Mouse (Mus musculus): ENCODE measurements around the gene Chl1. TPM values are rescaled to one million over a fixed set of nuclear protein-coding genes. Genes with fewer than 3 reads are reported as not detected.

Gene Chl1
- polyA plus RNA-seq, 1 experiment from 2014 or later = 52.5 TPM

DNA sequence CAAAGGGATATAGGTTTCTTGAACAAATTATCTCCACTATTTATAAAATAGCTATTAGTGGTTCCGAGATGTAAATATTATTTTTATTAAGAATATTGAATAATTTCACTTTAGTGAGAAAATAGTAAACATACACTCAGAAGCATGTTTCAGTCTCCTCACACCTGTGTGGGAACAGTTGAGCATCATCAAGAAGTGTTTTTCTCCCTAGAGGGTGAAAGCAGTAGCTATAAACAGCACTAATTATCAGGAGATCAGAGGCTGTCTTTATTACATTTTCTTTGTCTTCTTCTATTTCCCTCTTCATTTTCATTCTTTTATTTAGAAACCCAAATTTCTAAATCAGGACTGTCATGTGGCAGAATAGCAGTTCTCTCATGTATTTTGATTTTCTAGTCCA, 166.7 kb downstream of the Chl1 start:
- no peak overlapping the region for H3K9ac ChIP-seq
- no peak overlapping the region for H3K4me2 ChIP-seq
- no peaks in the 10 kb centered on the region; the same call in 1 of the 2 replicates for H3K4me1 ChIP-seq (replicated peaks)
- no peak overlapping the region for H3K27ac ChIP-seq (replicated peaks)
- no peak overlapping the region for H3K4me3 ChIP-seq
- no peak for ATAC-seq (ENCODE audit: low read depth)
- H3K9me3 ChIP-seq = no peaks in the 10 kb centered on the region
- 96% methylated on average over 1 of the region's 1 CpGs for WGBS
- H3K36me3 ChIP-seq = 0 out of 2 replicates have a peak, but pooled peaks cover 3% of the 10 kb centered on the region
- no peaks in the 10 kb centered on the region for H3K27me3 ChIP-seq

DNA sequence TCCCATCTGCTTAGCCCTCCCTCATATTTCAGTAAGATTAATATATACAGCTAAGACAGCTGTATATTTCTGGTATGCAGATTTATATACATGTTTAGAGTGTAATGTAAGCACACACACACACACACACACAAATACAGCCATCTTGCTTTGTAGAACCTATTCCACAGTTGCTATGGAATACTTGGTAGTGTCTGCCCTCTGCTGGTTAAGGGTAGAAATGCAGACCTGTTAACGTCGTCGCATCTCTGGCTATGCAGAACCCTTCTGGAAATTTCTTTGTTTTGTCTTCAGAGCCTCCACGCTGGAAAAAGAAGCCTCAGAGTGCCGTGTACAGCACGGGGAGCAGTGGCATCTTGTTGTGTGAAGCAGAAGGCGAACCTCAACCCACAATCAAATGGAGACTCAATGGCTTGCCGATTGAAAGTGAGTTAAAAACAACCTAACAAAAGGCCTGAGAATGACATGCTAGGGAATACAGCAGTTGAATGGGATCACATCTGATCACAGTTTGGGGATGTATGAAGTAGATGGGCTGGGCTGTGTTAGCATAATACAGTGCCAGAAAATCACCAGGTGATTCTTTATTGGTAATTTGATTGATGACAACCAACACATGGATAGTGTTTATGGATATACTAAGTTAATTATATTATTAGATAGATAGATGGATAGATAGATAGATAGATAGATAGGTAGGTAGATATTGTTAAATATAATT, 172.6 kb downstream of the Chl1 start:
- no peak overlapping the region for H3K4me3 ChIP-seq
- 17% methylated on average over 8 of the region's 8 CpGs for WGBS
- H3K4me1 ChIP-seq (replicated peaks) = no peaks in the 10 kb centered on the region
- ATAC-seq (ENCODE audit: low read depth) = peak; percentile 85
- no peaks in the 10 kb centered on the region for H3K27me3 ChIP-seq
- H3K9ac ChIP-seq = no peak overlapping the region
- H3K27ac ChIP-seq (replicated peaks) = 0 out of 2 replicates have a peak overlapping the region, but pooled peaks have one; percentile 56
- no peaks in the 10 kb centered on the region for H3K9me3 ChIP-seq
- H3K36me3 ChIP-seq = 0 out of 2 replicates have a peak, but pooled peaks cover 3% of the 10 kb centered on the region
- no peak overlapping the region for H3K4me2 ChIP-seq

DNA sequence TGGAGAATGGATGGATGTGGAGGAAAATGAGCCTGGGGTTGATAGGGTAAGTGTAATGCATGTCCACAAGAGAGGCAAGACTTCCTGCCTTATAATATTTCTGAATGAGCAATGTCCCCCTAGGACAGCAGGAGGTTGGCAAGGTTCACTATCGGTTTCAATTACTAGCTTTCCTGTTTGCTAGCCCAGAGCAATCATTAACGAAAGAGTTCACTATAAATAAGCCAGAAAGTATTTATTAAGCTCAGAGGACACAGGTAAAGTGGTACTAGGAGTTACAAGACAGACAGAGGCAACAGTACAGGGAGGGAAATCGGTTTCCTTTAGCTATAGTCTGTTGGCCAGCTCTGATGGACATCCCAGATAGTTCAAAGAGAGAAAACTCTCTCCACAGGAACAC, 182.1 kb downstream of the Chl1 start:
- no peaks in the 10 kb centered on the region for H3K4me1 ChIP-seq (replicated peaks)
- no peak overlapping the region for H3K9ac ChIP-seq
- H3K27me3 ChIP-seq = no peaks in the 10 kb centered on the region
- ATAC-seq (ENCODE audit: low read depth) = no peak
- 77% methylated on average over 3 of the region's 3 CpGs for WGBS
- no peak overlapping the region for H3K4me3 ChIP-seq
- no peaks in the 10 kb centered on the region for H3K9me3 ChIP-seq
- H3K36me3 ChIP-seq = peaks cover 26% of the 10 kb centered on the region
- H3K27ac ChIP-seq (replicated peaks) = no peak overlapping the region
- H3K4me2 ChIP-seq = no peak overlapping the region

DNA sequence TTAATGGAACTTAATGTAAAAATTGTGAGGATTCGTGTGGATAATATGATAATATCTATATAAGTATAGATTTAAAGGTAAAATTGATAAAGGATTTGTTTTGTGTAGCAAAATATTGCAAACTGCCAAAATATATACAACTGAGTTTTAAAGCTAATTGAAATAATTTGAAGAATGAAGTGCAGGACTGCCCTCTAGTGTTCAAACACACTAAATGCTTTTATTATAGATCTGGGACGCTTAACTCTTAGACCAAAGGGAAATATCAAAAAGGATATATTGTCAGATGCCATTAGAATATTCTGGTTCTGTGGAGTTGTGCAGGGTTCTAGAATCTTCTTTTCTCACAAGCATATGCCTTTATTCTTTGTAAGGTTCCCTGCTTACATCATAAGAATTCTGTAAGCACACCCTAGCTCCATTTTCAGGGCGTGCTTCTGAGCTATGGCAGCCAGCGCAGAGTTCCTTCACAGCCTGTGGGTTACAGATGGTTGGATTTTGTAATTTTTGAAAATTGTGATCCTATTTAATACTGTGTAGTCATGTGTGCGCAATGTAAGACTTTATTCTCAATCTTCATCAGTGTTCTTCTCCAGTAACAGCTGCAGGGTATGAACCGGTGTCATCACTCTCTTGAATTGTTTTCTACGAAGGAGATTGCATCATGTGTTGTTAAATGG, 187.1 kb downstream of the Chl1 start:
- 0 out of 2 replicates have a peak, but pooled peaks have one; percentile 32 for ATAC-seq (ENCODE audit: low read depth)
- no peaks in the 10 kb centered on the region for H3K4me1 ChIP-seq (replicated peaks)
- 61% methylated on average over 7 of the region's 7 CpGs for WGBS
- no peak overlapping the region for H3K4me3 ChIP-seq
- no peaks in the 10 kb centered on the region for H3K9me3 ChIP-seq
- no peak overlapping the region for H3K4me2 ChIP-seq
- no peak overlapping the region for H3K27ac ChIP-seq (replicated peaks)
- peaks cover 27% of the 10 kb centered on the region for H3K36me3 ChIP-seq
- no peak overlapping the region for H3K9ac ChIP-seq
- no peaks in the 10 kb centered on the region for H3K27me3 ChIP-seq

DNA sequence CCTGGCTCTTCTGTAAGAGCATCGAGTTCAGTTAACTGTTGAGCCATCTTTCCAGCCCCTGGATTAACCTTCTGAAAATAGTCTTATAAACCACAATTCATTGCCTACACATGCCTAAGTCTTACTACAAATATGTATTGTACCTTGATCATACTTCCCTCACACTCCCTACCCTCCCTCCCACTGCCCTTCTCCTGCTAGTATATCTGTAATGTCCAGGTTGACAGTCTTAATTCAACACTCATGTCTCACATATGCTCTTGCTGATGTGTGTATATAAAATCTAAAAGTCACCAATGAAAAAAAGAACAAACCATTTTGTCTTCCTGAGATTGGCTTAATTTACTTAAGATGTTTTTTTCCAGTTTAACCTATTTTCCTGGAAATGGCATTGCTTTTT, 189.1 kb downstream of the Chl1 start:
- Histone ChIP-seq H3K4me2 (no peak overlapping the region), H3K4me1 (replicated peaks) (no peaks in the 10 kb centered on the region), H3K27me3 (no peaks in the 10 kb centered on the region), H3K36me3 (peaks cover 11% of the 10 kb centered on the region), H3K27ac (replicated peaks) (no peak overlapping the region), H3K4me3 (no peak overlapping the region), H3K9me3 (no peaks in the 10 kb centered on the region), H3K9ac (no peak overlapping the region)
- WGBS = 84% methylated on average over 1 of the region's 1 CpGs
- ATAC-seq (ENCODE audit: low read depth) = no peak

DNA sequence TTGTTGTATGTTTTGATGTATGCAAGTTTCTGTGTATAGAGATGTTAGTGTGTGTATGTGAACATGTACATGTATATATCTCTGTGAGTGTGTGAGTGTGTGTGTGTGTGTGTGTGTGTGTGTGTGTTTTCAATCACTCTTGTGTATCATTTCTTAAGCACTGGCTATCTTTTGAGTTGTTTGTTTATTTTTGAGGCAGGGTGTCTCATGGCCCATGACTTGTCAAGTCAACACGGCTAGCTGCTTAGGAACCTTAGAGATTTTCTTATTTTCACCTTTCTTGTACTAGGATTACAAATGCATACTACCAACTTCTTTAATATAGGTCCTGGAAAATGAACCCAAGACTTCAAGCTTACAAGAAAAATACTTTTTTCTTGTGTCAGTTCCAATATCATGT, 189.5 kb downstream of the Chl1 start:
- Histone ChIP-seq H3K27ac (replicated peaks) (no peak overlapping the region), H3K9me3 (no peaks in the 10 kb centered on the region), H3K9ac (no peak overlapping the region), H3K4me2 (no peak overlapping the region), H3K36me3 (peaks cover 10% of the 10 kb centered on the region; the same call in 1 of the 2 replicates), H3K4me1 (replicated peaks) (no peaks in the 10 kb centered on the region), H3K4me3 (no peak overlapping the region), H3K27me3 (no peaks in the 10 kb centered on the region)
- ATAC-seq (ENCODE audit: low read depth) = no peak
- WGBS = 83% methylated on average over 1 of the region's 1 CpGs

DNA sequence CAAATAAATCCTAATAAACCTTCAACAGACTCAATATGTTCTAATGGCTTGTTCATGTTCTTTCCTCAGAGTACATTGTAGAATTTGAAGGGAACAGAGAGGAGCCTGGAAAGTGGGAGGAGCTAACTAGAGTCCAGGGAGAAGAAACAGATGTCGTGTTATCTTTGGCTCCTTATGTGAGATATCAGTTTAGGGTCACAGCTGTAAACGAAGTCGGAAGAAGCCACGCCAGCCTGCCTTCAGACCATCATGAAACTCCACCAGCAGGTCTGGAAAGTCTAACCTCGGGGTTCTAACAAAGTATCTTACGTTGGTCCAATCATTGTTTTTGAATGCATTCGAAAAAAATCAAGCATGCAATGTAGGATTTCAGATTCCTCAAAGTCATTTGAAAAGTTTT, 189.9 kb downstream of the Chl1 start:
- Histone ChIP-seq H3K4me3 (no peak overlapping the region), H3K27ac (replicated peaks) (no peak overlapping the region), H3K9me3 (no peaks in the 10 kb centered on the region), H3K36me3 (peaks cover 10% of the 10 kb centered on the region; the same call in 1 of the 2 replicates), H3K4me1 (replicated peaks) (no peaks in the 10 kb centered on the region), H3K4me2 (no peak overlapping the region), H3K27me3 (no peaks in the 10 kb centered on the region), H3K9ac (no peak overlapping the region)
- WGBS = 83% methylated on average over 7 of the region's 7 CpGs
- ATAC-seq (ENCODE audit: low read depth) = no peak

DNA sequence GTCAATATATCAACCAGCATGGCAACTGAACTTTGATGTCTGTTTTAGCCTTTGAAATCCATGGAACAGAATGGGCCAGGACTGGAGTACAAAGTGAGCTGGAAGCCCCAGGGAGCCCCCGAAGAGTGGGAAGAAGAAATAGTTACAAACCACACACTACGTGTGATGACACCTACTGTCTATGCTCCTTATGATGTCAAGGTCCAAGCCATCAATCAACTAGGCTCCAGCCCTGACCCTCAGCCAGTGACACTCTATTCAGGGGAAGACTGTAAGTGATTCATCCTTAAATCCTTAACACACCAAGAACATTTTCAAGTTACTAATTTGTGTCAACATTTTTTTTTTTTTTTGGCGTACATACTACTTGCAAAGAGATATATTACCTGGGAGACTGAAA, 196.0 kb downstream of the Chl1 start:
- H3K9me3 ChIP-seq = no peaks in the 10 kb centered on the region
- ATAC-seq (ENCODE audit: low read depth) = no peak
- H3K27me3 ChIP-seq = no peaks in the 10 kb centered on the region
- 79% methylated on average over 3 of the region's 3 CpGs for WGBS
- H3K4me2 ChIP-seq = no peak overlapping the region
- peaks cover 27% of the 10 kb centered on the region for H3K36me3 ChIP-seq
- H3K27ac ChIP-seq (replicated peaks) = no peak overlapping the region
- no peak overlapping the region for H3K9ac ChIP-seq
- no peak overlapping the region for H3K4me3 ChIP-seq
- H3K4me1 ChIP-seq (replicated peaks) = no peaks in the 10 kb centered on the region

DNA sequence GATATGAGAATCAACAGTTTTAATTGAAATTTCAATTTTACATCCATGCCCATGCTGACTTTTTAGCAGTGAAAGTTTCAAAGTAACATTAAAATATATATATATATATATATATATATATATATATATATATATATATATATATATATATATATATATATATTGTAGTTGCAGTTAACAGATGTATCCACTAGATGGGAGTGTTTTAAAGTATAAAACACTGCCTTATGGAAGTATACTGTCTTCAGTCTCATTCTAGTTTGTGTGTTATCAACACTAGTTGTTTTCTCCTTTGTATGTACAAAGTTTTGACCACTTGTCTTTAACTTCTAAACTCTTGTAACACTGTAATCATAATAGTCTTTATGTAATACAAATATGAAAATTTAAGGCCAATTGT, 228.9 kb downstream of the Chl1 start:
- Histone ChIP-seq H3K36me3 (no peaks in the 10 kb centered on the region), H3K4me1 (replicated peaks) (no peaks in the 10 kb centered on the region), H3K9ac (no peak overlapping the region), H3K4me2 (no peak overlapping the region), H3K4me3 (no peak overlapping the region), H3K27me3 (no peaks in the 10 kb centered on the region), H3K27ac (replicated peaks) (no peak overlapping the region), H3K9me3 (no peaks in the 10 kb centered on the region)
- ATAC-seq (ENCODE audit: low read depth) = no peak

DNA sequence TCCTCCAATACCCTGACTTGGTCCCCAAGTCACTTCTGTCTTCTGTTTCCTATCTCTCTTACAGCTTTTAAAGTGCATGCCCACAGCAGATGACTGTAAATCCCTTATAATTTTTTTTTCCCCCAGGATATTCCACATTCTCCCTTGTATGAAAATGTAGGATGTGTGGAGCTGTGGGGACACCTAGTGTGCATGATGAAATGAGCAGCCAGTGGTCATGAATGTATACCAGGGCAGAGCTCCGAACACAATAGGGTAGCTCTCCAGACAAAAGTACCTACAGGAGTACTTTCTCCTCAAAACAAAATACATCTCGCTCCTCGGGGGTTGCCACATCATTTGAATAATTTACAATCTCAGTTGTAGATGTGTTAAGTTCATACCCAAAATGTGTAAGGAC, 232.4 kb downstream of the Chl1 start:
- Histone ChIP-seq H3K4me1 (replicated peaks) (no peaks in the 10 kb centered on the region), H3K9ac (no peak overlapping the region), H3K4me2 (no peak overlapping the region), H3K36me3 (no peaks in the 10 kb centered on the region), H3K4me3 (no peak overlapping the region), H3K27me3 (no peaks in the 10 kb centered on the region), H3K27ac (replicated peaks) (no peak overlapping the region), H3K9me3 (no peaks in the 10 kb centered on the region)
- 61% methylated on average over 3 of the region's 3 CpGs for WGBS
- ATAC-seq (ENCODE audit: low read depth) = 0 out of 2 replicates have a peak, but pooled peaks have one; percentile 47

DNA sequence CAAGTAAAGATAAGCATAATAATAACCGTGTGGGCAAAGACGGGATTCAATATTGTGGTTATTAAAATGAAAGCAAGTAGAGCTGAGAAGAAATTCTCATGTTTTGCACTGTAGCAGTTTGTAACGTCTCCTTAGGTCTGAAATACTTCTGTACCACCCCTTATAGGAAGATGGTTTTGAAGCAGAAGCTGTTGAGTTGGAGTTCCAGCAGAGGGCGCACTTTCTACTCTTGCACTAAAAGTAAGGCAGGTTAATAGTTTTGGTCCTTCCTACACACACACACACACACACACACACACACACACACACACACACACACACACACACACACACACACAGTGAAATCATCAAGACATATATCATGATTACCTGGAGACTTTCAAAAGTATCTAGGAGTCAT, 235.7 kb downstream of the Chl1 start:
- no peak for ATAC-seq (ENCODE audit: low read depth)
- Histone ChIP-seq H3K4me1 (replicated peaks) (no peaks in the 10 kb centered on the region), H3K4me2 (no peak overlapping the region), H3K4me3 (no peak overlapping the region), H3K9ac (no peak overlapping the region), H3K27me3 (no peaks in the 10 kb centered on the region), H3K27ac (replicated peaks) (no peak overlapping the region), H3K9me3 (no peaks in the 10 kb centered on the region), H3K36me3 (no peaks in the 10 kb centered on the region)
- 37% methylated on average over 4 of the region's 4 CpGs for WGBS

DNA sequence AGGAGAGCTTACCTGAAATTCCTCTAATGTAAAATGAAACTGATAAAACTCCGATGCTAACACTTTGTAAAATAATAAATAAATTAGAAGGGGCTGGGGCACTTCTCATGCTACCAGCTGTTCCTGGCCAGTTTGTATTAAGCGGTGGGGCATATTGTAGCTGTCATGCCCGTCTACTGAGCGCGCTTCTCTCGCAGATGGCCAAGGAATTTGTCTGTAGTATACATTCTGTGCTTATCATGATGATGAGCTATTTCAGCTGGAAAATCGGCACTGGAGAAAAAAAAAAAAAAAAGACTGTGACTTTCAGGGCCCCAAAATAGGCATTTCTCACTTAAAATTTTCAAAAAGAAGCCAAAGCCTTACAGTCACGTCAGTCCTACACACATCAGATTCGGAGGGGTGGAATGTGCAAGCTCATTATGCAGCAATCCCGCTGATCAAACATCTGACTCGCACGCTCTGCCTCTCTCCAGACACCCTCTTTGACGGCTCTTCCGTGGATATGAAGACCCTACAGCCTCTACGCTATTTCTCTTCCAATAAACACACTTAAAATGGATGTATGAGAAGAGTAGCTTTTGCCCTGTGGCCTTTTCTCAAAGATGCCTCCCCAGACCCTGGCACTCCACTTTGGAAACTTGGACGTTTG, 238.9 kb downstream of the Chl1 start:
- WGBS = 56% methylated on average over 16 of the region's 16 CpGs
- Histone ChIP-seq H3K9me3 (no peaks in the 10 kb centered on the region), H3K9ac (no peak overlapping the region), H3K36me3 (no peaks in the 10 kb centered on the region), H3K27ac (replicated peaks) (no peak overlapping the region), H3K4me3 (no peak overlapping the region), H3K27me3 (no peaks in the 10 kb centered on the region), H3K4me2 (0 out of 2 replicates have a peak overlapping the region, but pooled peaks have one; percentile 5), H3K4me1 (replicated peaks) (no peaks in the 10 kb centered on the region)
- no peak for ATAC-seq (ENCODE audit: low read depth)

All from neural tube, embryonic 13.5 days (tissue).